Comparison of ENCODE assay signal across 12 mouse cellular contexts in the genomic region with DNA sequence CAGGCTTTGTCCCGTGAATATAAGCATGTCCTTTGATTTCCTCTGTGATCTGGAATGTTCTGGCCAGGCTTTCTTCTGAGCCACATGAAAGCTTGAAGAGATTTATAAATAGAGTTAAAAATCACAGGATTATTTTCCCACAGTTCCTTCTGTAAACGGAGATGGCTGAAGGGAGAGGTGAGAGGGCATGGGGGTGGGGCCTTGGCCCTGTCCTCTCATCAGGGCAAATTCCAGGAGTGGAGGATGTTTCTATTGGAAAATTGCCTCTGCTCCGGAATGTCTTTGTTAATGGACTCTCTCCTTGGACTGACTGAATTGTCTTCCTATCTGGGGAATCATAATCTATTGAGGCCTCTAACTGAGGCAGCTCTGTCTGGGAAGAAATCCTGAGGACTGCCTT. TPM values are rescaled to one million over a fixed set of nuclear protein-coding genes. Genes with fewer than 3 reads are reported as not detected.
DNase-seq lines count a peak whose midpoint lies in the region; ATAC-seq and TF ChIP-seq lines count a peak whose summit lies in the region.
"Had no signal": no experiment of that assay in that cellular context is flagged by ENCODE, and none has a peak within 500 bp of the region (broad histone marks: within the 10 kb centered on the region; RNA-seq: fewer than 3 reads in every experiment).

No protein-coding gene starts in this region.

- H3K27me3 ChIP-seq in intestine, embryonic 15.5 days (replicated peaks): no peaks in the 10 kb centered on the region
- H3K27me3 ChIP-seq in intestine, postnatal 0 days (replicated peaks; ENCODE audit: control insufficient read depth, insufficient read depth, low read length): no peaks in the 10 kb centered on the region
- H3K27me3 ChIP-seq in heart, embryonic 16.5 days (ENCODE audit: control insufficient read depth, insufficient read depth, low read length): no peaks in the 10 kb centered on the region
- H3K27me3 ChIP-seq in midbrain, embryonic 15.5 days (replicated peaks): no peaks in the 10 kb centered on the region

- H3K4me2 ChIP-seq in intestine, embryonic 15.5 days (replicated peaks): no peak overlapping the region
- H3K4me2 ChIP-seq in intestine, postnatal 0 days (replicated peaks; ENCODE audit: low read depth): no peak overlapping the region
- H3K4me2 ChIP-seq in heart, embryonic 16.5 days (ENCODE audit: low read depth, low read length): no peak overlapping the region
- no peak overlapping the region for H3K4me2 ChIP-seq in midbrain, embryonic 15.5 days
- H3K4me2 ChIP-seq: liver, embryonic 11.5 days had no signal

- no peak overlapping the region for H3K9ac ChIP-seq in intestine, embryonic 15.5 days
- H3K9ac ChIP-seq in intestine, postnatal 0 days (ENCODE audit: low read depth, low read length): no peak overlapping the region
- H3K9ac ChIP-seq in heart, embryonic 16.5 days (ENCODE audit: low read length): no peak overlapping the region
- no peak overlapping the region for H3K9ac ChIP-seq in midbrain, embryonic 15.5 days

- no peaks in the 10 kb centered on the region for H3K36me3 ChIP-seq in intestine, embryonic 15.5 days
- no peaks in the 10 kb centered on the region for H3K36me3 ChIP-seq in intestine, postnatal 0 days (ENCODE audit: control insufficient read depth, insufficient read depth)
- no peaks in the 10 kb centered on the region for H3K36me3 ChIP-seq in heart, embryonic 16.5 days (ENCODE audit: control insufficient read depth, insufficient read depth)
- no peaks in the 10 kb centered on the region for H3K36me3 ChIP-seq in midbrain, embryonic 15.5 days (replicated peaks)

- WGBS in intestine, embryonic 15.5 days: 25% methylated on average over 3 of the region's 3 CpGs
- 16% methylated on average over 3 of the region's 3 CpGs for WGBS in intestine, postnatal 0 days
- WGBS in heart, embryonic 16.5 days: 29% methylated on average over 3 of the region's 3 CpGs
- WGBS in midbrain, embryonic 15.5 days: 29% methylated on average over 3 of the region's 3 CpGs

- TF ChIP-seq CTCF in intestine, postnatal 0 days (IDR thresholded peaks at IDR 0.05; ENCODE audit: low read depth): no peak

- DNase-seq in kidney, postnatal 36 days: peak; percentile 84 to 86
- no peak for DNase-seq in frontal cortex, adult 2 months (ENCODE audit: extremely low spot score in 1 of 2, low spot score in 1 of 2)
- no peak for DNase-seq in layer of hippocampus, postnatal 25 days (ENCODE audit: extremely low spot score in 1 of 2, low spot score in 1 of 2)
- DNase-seq in frontal cortex, postnatal 14 days (ENCODE audit: low spot score in 2 of 2): no peak
- DNase-seq: adrenal gland, adult 8-10 months; retina, postnatal 1 day; thymus, adult 18-20 months had no signal

- no peak overlapping the region for H3K4me3 ChIP-seq in intestine, embryonic 15.5 days (replicated peaks)
- H3K4me3 ChIP-seq in intestine, postnatal 0 days (ENCODE audit: low read depth, low read length): no peak overlapping the region
- H3K4me3 ChIP-seq in heart, embryonic 16.5 days (ENCODE audit: low read length): no peak overlapping the region
- no peak overlapping the region for H3K4me3 ChIP-seq in midbrain, embryonic 15.5 days

- H3K4me1 ChIP-seq in intestine, embryonic 15.5 days (replicated peaks): no peaks in the 10 kb centered on the region
- no peaks in the 10 kb centered on the region for H3K4me1 ChIP-seq in intestine, postnatal 0 days (replicated peaks; ENCODE audit: control insufficient read depth, insufficient read depth, low read length)
- H3K4me1 ChIP-seq in heart, embryonic 16.5 days (ENCODE audit: control insufficient read depth, insufficient read depth, low read length): peaks cover 4% of the 10 kb centered on the region; the same call in 1 of the 2 replicates
- H3K4me1 ChIP-seq in midbrain, embryonic 15.5 days: no peaks in the 10 kb centered on the region; the same call in 1 of the 2 replicates

- H3K27ac ChIP-seq in intestine, embryonic 15.5 days: no peak overlapping the region
- no peak overlapping the region for H3K27ac ChIP-seq in intestine, postnatal 0 days (ENCODE audit: low read depth, low read length)
- H3K27ac ChIP-seq in heart, embryonic 16.5 days (ENCODE audit: low read length): peak overlapping the region; percentile 9; the same call in 1 of the 2 replicates
- no peak overlapping the region for H3K27ac ChIP-seq in midbrain, embryonic 15.5 days

- ATAC-seq in intestine, embryonic 15.5 days: peak; percentile 59; the same call in 1 of the 2 replicates
- no peak for ATAC-seq in intestine, postnatal 0 days
- ATAC-seq in heart, embryonic 16.5 days (replicated peaks; ENCODE audit: extremely low read depth, insufficient read depth, low FRiP score): peak; percentile 32; the same call in 1 of the 2 replicates
- ATAC-seq in midbrain, embryonic 15.5 days (replicated peaks): no peak

- H3K9me3 ChIP-seq in intestine, embryonic 15.5 days: no peaks in the 10 kb centered on the region
- no peaks in the 10 kb centered on the region for H3K9me3 ChIP-seq in intestine, postnatal 0 days (ENCODE audit: control insufficient read depth)
- H3K9me3 ChIP-seq in heart, embryonic 16.5 days (replicated peaks; ENCODE audit: control insufficient read depth, low read length): peaks cover 3% of the 10 kb centered on the region; the same call in 1 of the 2 replicates
- H3K9me3 ChIP-seq in midbrain, embryonic 15.5 days: no peaks in the 10 kb centered on the region

RNA-seq across cellular contexts. Expression of a gene that starts 15.6 kb away (rescaled TPM):
- polyA plus RNA-seq in intestine, embryonic 15.5 days (2015; fragmentation: Nextera tagmentation; extraction: Ambion mirVana): 1.5 and 2.1 TPM in 2 replicates
- 0.63 and 0.73 TPM in 2 replicates for polyA plus RNA-seq in intestine, postnatal 0 days (2015; fragmentation: Nextera tagmentation; extraction: Ambion mirVana)
- polyA plus RNA-seq in heart, embryonic 16.5 days (2015; fragmentation: Nextera tagmentation; extraction: Ambion mirVana): 5.4 and 5.7 TPM in 2 replicates
- polyA plus RNA-seq in frontal cortex, adult 2 months (2012; rRNA removed): 26.7 and 28.2 TPM in 2 replicates
- polyA plus RNA-seq in midbrain, embryonic 15.5 days (2015; fragmentation: Nextera tagmentation; extraction: Ambion mirVana): 19.6 and 22.0 TPM in 2 replicates
- 10 to 100 TPM; 56.9 to 68.0 TPM for total RNA-seq in layer of hippocampus, postnatal 25 days (2021)

RNA-seq across cellular contexts. Expression of a gene that starts 19.0 kb away (rescaled TPM):
- 43.0 and 47.5 TPM in 2 replicates for polyA plus RNA-seq in intestine, embryonic 15.5 days (2015; fragmentation: Nextera tagmentation; extraction: Ambion mirVana)
- polyA plus RNA-seq in intestine, postnatal 0 days (2015; fragmentation: Nextera tagmentation; extraction: Ambion mirVana): 38.0 and 40.5 TPM in 2 replicates
- polyA plus RNA-seq in heart, embryonic 16.5 days (2015; fragmentation: Nextera tagmentation; extraction: Ambion mirVana): 51.8 and 55.8 TPM in 2 replicates
- polyA plus RNA-seq in frontal cortex, adult 2 months (2012; rRNA removed): 99.4 and 100 TPM in 2 replicates
- polyA plus RNA-seq in midbrain, embryonic 15.5 days (2015; fragmentation: Nextera tagmentation; extraction: Ambion mirVana): 51.0 and 58.0 TPM in 2 replicates
- 100 to 1,000 TPM; 114 to 119 TPM for total RNA-seq in layer of hippocampus, postnatal 25 days (2021)

Comparison
In these comparisons a context has a peak if more than half of its experiments do, and no peak if none do; other contexts are left out.
1. ATAC-seq: peak in intestine, embryonic 15.5 days (single experiment) and heart, embryonic 16.5 days (single experiment); none in intestine, postnatal 0 days (single experiment) and midbrain, embryonic 15.5 days (single experiment).
2. DNase-seq: peak in kidney, postnatal 36 days (2 of 2); none in frontal cortex, adult 2 months (0 of 2), layer of hippocampus, postnatal 25 days (0 of 2) and frontal cortex, postnatal 14 days (0 of 2).